Mouse (Mus musculus) right cerebral cortex, adult 2 months (tissue): ENCODE measurements around the gene D6Ertd527e.
A peak's percentile ranks its signal among the peaks of the same experiment; 100 is the strongest.

ENCODE experiments used
- DNase-seq, 2 experiments: peaks; one replicate each; pipeline ENCODE4 v3.0.0; 2021 to 2022; ENCODE audit warnings: low spot score in 2 of 2

Gene D6Ertd527e

GRCm38 (mm10) chr6:87111493-87111892 is 6.9 kb downstream of the D6Ertd527e start:
- DNase-seq = no peak

- no peak for DNase-seq
Measured at GRCm38 (mm10) chr6:87112125-87112524, 7.6 kb downstream of the D6Ertd527e start.

DNA sequence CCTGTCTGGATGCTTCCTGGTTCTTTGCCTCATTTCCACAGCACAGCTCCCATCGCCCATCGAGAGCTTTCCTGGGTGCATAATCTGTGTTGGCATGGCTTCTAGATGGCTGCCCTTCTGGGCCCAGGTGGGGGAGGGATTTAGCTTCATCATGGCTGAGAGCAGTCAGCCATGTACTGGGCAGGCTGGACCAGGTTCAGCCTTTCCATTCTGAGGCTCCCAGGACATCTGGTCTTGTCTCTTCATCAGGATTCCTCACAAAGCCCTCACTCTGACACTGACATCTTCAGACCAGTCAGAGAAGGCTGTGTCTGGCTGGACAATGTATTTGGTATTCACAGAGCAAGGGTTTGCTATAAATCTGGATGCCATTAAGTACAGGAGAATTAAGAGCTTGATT is 11.4 kb downstream of the D6Ertd527e start:
- DNase-seq = no peak

- no peak for DNase-seq
Measured at GRCm38 (mm10) chr6:87116596-87116995, 12.1 kb downstream of the D6Ertd527e start.

DNA sequence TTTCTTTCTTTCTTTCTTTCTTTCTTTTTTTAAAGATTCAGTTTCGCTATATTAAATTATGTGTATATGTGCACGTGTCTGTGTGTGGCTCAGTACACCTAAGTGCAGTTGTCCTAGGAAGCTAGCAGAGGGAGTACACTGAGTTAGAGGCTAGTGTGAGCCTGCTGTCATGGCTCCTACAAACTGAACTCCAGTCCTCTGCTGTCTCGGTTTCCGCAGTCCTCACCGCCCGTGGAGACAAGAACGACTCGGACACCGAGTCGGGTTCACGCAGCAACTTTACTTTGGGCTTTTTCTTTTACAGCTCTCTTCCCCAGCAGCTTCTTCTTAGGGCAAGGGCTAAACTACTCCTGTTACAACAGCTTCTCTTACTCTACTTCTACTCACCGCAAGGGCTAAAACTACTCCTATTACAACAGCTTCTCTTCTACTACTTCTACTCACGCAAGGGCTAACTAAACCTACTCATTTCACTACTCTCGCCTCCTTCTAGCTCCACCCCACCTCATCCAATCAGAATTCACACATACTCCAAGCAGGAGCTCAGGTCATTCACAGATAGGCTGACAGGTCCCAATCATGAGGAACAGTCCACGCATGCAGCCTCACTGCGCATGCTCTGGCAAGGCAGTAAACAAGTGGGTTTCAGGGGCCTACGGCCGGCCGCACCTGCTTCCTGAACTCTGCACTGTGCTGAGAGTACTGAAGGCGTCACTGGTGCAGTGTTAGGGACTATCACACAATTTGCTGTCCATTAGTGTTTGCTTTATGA is 14.7 kb downstream of the D6Ertd527e start:
- DNase-seq = no peak

DNA sequence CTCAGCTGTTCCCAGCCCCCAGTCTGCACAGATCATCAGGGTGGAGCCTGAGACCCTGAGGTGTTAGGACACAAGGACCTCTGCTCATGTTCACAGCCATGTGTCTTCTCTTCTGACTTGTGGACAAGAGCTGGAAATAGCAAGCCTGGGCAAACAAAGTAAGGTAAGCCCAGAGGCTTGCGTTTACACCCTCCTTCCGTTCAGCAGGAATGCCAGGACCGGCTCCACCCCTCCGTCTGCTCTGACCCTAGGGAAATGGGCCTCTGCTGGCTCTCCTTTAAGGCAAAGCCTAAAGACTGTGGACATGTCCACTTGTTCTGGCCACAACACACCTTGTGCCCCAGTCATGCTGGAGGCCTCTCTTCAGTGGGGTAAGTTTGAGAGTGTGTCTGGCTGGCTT is 15.4 kb downstream of the D6Ertd527e start:
- no peak for DNase-seq

- DNase-seq = no peak
Measured at GRCm38 (mm10) chr6:87120661-87121060, 16.1 kb downstream of the D6Ertd527e start.

DNA sequence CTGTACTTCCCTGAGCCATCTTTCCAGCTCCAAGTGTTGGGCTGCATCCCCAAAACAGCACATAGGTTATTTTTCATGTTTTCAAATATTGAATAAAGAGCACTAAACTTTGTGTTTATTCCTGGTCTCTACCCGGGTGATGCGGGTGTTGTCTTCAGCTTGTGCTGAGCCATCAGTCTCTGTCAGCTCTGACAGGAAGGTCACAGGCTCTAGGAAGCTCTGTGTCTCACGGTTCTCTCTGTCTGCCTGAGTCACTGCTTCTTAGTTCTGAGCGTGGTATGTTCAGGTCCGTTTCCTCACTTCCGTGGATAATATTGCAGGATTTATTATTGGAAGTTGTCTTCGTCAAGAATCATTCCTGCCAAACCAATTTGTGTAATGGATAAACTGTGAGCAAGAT is 17.4 kb downstream of the D6Ertd527e start:
- DNase-seq = no peak

GRCm38 (mm10) chr6:87123406-87123805 is 18.9 kb downstream of the D6Ertd527e start:
- DNase-seq = no peak

DNA sequence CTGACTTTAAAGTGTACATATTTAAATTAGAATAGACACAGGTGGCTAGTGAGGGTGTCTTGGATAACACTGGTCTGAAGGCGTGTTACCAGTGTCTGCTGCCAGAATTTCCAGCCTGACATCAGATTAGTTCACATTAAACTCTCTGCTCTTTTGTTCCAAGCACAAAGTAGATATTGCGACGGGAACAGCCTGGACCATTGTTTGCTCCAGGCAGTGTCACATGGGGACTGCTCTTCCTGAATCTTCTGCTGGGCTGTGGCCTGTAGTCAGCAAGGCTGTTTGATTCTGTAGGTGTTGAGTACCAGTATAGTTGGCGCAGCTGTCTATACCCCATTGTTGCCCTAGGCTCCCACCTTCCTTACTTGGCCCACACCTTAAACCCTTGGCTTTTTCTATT is 19.4 kb downstream of the D6Ertd527e start:
- no peak for DNase-seq

DNA sequence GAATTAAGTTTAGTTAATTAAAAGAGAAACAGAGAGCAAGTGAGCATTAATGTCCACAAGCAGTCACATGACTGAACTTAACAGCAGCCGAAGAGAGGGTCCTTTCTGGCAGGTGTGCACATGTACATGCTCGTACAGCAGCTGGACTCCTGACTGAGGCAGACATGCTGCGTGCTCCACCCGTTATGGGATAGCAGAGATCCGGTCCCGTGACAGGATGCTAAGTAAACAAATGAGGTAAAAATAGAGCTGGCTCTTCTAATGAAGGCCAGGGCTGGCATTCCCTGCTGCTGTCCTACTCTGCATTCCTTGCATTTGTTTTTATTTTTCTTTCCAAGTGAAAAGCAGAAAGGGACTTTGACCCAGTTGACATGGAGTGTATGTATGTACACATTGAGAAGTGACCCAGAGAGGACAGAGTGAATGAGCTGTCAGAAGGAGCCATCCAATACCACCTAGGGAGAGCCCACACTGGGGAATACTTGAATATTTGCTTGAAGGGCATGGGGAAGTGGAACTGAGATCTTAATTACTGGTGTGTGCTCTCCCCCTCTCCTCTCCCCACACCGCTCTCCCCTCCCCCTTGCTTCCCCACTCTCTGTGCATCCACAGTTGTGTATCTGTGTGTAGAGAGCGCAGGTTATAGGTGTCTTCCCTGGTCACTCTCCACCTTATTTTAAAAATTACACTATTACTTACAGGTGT is 22.7 kb downstream of the D6Ertd527e start:
- DNase-seq = no peak

GRCm38 (mm10) chr6:87129861-87130260 is 25.3 kb downstream of the D6Ertd527e start:
- DNase-seq = no peak

DNA sequence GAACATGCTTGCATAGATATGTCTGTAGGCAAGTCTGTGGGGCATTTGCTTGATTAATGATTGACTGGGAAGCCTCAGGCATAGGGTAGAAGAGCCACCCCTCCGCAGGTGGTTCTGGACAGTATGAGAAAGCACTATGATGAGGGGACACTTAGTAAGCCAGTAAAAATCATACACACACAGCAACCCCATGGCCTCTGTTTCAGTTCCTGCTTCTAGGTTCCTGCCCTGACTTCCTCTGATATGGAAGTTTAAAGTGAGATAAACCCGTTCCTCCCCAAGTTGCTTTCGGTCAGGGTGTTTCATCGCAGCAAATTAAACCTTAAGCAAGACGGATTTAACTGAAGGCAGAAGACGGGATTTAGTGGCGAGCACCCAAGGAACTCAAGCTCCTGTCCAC is 26.1 kb downstream of the D6Ertd527e start:
- DNase-seq = no peak

- no peak for DNase-seq
Measured at GRCm38 (mm10) chr6:87131078-87131477, 26.5 kb downstream of the D6Ertd527e start.

DNA sequence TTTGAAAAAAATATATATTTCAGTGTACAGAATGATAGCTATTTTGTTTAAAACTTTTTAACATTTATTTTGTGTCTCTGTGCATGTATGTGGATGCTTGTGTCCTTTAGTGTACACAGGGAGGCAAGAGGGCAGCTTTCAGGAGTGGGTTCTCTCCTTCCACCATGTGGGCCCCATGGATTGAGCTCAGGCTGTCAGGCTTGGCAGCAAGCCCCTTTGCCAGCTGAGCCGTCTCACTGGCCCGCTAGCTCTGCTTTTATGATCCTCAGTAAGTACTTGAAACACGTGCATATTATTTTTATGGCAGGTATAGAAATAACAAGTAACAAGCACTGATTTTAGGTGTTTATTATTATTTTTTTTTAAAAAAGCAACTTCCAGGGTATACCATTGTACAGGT is 29.0 kb downstream of the D6Ertd527e start:
- no peak for DNase-seq

DNA sequence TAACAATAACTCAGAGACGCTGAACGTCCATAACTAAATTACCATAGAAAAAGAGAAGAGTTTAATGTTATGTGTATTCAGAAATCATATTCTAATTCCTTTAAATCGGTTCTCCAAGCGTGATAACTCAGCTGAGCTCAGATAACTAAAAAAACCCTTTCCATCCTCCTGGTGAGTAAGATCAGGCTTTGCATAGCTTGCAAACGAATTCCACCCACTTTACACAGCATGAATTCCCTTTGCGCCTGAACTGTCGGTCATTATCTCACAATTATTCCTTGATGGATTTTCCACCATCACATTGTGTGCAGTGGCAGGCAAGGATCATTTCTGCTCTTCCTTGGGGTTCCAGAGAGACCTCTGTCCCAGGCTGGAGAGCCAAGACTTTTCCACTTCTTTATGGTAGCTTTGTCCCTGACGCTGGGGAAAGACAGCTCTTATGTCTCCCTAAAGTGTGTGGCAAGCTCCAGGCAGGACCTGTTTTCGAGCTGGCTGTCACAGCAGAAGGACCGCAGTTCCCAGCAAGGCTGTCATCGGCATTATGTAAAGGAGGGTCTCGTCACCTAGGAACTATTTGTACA is 29.5 kb downstream of the D6Ertd527e start:
- DNase-seq = peak in 1 of 2 experiments; percentile 27

DNA sequence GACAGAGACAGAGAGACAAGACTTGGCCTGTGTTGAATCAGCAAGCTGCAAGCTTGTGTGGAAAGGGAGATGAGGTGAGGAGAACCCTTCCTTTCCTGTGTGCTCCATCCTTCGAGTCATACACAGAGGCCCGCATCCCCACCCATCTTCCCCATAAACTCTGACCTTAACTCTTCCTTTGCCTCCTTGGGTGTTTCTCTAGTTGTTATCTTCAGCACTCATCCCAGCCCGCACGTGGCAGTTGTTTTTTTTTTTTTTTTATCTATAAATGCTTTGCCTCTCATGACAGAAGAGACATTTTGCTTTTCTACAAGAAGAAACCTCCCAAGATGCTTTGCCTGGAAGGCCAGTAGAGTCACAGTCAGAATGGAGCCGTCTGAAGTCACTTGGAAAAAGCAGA is 33.9 kb downstream of the D6Ertd527e start:
- no peak for DNase-seq

DNA sequence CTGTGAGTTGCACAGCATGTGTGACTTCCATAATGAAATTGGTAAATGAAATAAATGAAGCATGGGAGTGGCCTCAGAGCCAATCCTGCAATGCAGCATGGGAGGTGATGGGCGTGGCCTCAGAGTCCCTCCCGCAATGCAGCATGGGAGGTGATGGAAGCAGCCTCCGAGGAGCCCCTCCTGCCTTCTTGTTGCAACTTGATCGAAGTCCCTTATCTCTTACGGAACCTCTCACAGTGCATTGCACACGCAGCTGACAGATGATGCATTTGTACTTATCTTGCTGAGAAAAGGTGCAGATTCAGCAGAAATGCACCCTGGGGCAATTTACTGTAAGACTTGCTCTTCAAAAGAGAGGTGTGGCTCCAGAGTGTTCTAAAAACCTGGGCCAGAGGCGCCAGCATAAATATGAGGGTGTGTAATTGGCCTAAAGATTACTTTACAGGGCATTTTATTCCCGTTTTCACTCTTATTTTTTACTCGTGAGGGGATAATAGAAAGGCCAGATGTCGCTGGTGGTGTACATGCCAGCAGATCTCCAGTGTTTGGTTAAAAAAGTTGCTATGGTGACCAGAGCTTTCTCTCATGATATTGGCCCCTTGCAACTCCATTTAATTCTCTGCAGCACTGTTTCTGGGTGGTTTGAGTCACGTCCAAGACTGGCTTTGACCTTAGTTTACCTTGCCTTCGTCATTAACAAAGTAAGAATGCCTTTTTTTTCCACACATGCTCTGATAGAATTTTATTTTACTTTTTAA is 35.4 kb downstream of the D6Ertd527e start:
- no peak for DNase-seq

- no peak for DNase-seq
Measured at GRCm38 (mm10) chr6:87142239-87142638, 37.7 kb downstream of the D6Ertd527e start.

DNA sequence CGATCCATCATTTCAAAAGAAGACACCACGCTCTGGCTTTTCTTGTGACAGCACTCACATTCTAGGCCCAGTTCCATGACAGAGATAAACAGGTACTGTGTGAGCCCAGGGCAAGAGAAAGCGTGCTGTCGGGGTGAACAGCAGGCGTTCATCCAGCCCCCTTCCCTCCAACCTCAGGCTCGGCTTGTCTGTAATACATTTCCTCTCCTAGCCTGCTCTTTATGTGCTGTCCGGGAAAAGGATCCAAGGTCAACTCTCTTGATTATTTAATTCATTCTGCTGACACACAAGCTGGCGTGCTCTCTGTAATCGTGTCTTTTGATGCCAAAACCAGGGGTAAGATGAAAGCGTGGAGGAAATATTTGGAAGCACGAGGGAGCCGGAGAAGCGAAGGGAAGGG is 39.0 kb downstream of the D6Ertd527e start:
- no peak for DNase-seq

DNA sequence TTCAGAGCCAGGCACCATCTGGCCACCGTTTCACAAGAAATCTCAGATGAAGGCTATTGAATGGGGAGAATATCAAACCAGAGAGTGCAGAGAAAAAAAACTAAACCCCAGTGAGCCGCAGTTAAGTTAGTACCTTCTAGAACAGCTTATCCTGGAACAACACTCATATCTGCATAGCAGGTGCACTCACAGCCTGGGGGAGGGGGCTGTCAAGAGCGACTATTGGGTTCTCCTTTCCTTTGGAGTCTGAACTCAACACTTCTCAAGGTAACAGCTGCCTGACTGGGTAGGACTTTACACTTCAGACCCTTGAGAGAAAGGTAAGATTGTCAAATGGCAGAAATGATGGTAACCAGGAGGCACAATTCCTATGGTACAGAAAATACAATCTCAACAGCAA is 43.4 kb downstream of the D6Ertd527e start:
- DNase-seq = no peak

- DNase-seq = no peak
Measured at GRCm38 (mm10) chr6:87150471-87150870, 45.9 kb downstream of the D6Ertd527e start.
